Mouse (Mus musculus) neural tube, embryonic 11.5 days (tissue): Measurements from ENCODE around the gene Fgf12. TPM values are rescaled to one million over a fixed set of nuclear protein-coding genes. Genes with fewer than 3 reads are reported as not detected.

Source experiments
- ATAC-seq: fragments of 200-750 bp; cut with Nextera tagmentation; 2 replicates; pipeline ENCODE4 v1.8.0; 2017; ENCODE audit warnings: moderate number of reproducible peaks, mild to moderate bottlenecking, moderate TSS enrichment, moderate library complexity; ENCODE audit not compliant: insufficient read depth, low FRiP score, low TSS enrichment
- DNase-seq: peaks from one replicate; pipeline ENCODE4 v3.0.0-alpha.2; 2015; ENCODE audit warnings: low spot score
- H3K27ac ChIP-seq: fragments of 300-500 bp; sonication (generic); 2 replicates; pipeline ENCODE4 v1.5.1; 2014; ENCODE audit warnings: low read depth, mild to moderate bottlenecking, low read length
- H3K27me3 ChIP-seq: fragments of 300-500 bp; sonication (generic); 2 replicates; pipeline ENCODE4 v1.6.1; 2014; ENCODE audit warnings: mild to moderate bottlenecking, low read length, mixed read lengths; ENCODE audit not compliant: control insufficient read depth, insufficient read depth
- H3K36me3 ChIP-seq: fragments of 300-500 bp; sonication (generic); 2 replicates; pipeline ENCODE4 v1.6.1; 2014; ENCODE audit warnings: mild to moderate bottlenecking, low read length, moderate library complexity, mixed read lengths; ENCODE audit not compliant: control insufficient read depth, insufficient read depth
- H3K4me1 ChIP-seq: fragments of 300-500 bp; sonication (generic); 2 replicates; pipeline ENCODE4 v1.6.1; 2014; ENCODE audit warnings: low read length, mixed read lengths; ENCODE audit not compliant: control insufficient read depth, insufficient read depth
- H3K4me2 ChIP-seq: fragments of 300-500 bp; sonication (generic); 2 replicates; pipeline ENCODE4 v1.6.1; 2014; ENCODE audit warnings: low read depth, mild to moderate bottlenecking, moderate library complexity
- H3K4me3 ChIP-seq: fragments of 300-500 bp; sonication (generic); 2 replicates; pipeline ENCODE4 v1.5.1; 2014; ENCODE audit warnings: low read depth, low read length
- H3K9ac ChIP-seq: fragments of 300-500 bp; sonication (generic); 2 replicates; pipeline ENCODE4 v1.6.1; 2014; ENCODE audit warnings: mild to moderate bottlenecking, low read length
- H3K9me3 ChIP-seq: fragments of 300-500 bp; sonication (generic); 2 replicates; pipeline ENCODE4 v1.6.1; 2016; ENCODE audit warnings: low read length; ENCODE audit not compliant: control insufficient read depth
- WGBS: fragments of 180-500 bp; shearing (Covaris S2); extraction: QIAGEN DNeasy Blood & Tissue Kit; methylation state at CpG from one replicate; pipeline ENCODE4 v1.1.7; 2014; 5-methylcytosine and 5-hydroxymethylcytosine counted together
- polyA plus RNA-seq: library from polyadenylated mRNA; unstranded; fragments of >200 nt; fragmentation: Nextera tagmentation; extraction: Ambion mirVana; gene quantifications from 2 replicates; pipeline ENCODE4 v1.2.1, GENCODE M21; 2014

Gene Fgf12
- polyA plus RNA-seq, 1 experiment from 2014 or later = 7.8 TPM

DNA sequence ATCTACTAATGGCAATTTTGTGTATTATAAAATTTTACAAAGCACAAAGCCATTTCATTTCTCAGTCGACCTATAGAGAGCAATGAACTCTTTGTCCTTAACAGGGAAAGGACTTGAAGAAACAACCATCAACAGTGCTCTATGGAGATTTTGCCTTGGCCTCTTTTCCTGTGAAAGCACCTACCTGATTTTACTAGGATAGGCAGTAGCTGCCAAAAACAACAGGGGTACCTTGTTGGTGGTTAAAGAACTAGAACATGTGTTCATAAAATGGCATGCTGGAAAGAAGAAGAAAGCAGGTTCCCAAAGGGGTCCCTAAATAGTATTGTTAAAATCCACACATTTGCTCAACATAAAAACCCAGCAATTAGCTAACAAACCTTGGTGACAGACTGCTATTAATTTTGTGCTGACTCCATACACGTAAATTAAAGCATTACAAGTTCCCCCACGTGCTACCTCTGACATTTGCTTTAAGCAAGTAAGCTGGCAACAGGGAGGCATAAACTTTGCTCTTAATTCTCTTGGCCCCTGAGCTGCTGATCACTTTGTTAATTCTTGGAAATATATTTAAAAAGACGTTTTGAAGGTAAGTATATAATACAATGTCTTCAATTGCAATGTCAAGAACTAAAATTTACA lies 463.1 kb downstream of the Fgf12 start:
- no peak overlapping the region for H3K4me2 ChIP-seq
- no peak overlapping the region for H3K27ac ChIP-seq
- no peaks in the 10 kb centered on the region for H3K36me3 ChIP-seq
- H3K9me3 ChIP-seq = no peaks in the 10 kb centered on the region
- no peak overlapping the region for H3K4me3 ChIP-seq
- H3K27me3 ChIP-seq = no peaks in the 10 kb centered on the region
- ATAC-seq (no peak), DNase-seq (no peak)
- no peak overlapping the region for H3K9ac ChIP-seq
- 60% methylated on average over 4 of the region's 4 CpGs for WGBS
- no peaks in the 10 kb centered on the region for H3K4me1 ChIP-seq

DNA sequence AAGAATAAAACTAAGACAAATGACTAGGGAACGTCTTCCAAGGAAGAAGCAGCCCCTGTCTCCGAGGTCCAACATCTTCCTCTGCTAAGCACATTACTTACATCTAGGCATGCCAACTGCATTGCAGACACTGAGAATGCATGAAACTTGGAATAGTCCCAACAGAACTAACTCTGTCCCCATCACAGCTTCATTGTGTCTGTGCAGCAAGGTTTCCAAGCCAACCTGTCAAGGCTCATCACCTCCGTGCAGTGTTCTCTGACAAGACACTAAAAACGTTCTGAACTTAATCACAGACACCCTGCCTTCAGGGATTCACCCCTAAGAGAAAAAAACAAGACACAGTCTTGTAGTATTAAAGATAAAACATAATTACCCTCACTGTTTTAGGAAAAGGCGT lies 495.0 kb downstream of the Fgf12 start:
- no peak for ATAC-seq
- Histone ChIP-seq H3K4me2 (no peak overlapping the region), H3K27ac (no peak overlapping the region), H3K27me3 (no peaks in the 10 kb centered on the region), H3K9ac (no peak overlapping the region), H3K4me1 (no peaks in the 10 kb centered on the region), H3K9me3 (no peaks in the 10 kb centered on the region), H3K36me3 (no peaks in the 10 kb centered on the region), H3K4me3 (no peak overlapping the region)
- 86% methylated on average over 5 of the region's 5 CpGs for WGBS
- DNase-seq = no peak

DNA sequence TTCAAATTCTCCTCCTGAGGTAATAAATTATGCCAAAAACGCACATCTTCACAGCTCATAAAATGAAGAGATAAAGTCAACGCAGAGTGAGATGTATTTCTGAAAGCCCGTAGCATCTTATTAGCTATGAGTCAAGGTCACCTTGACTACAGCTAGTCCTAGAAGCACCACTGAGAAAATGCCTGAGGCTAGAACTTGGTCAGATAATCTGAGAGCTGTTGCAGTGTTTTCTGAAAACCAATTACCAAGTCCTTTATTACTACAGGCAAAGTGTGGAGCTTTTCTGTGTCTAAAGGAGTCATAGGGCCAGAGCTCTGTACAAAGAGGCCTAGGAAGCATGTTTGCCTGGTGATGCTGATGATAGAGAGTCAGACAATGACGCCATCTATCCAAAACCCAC lies 498.6 kb downstream of the Fgf12 start:
- no peak for ATAC-seq
- 88% methylated on average over 4 of the region's 4 CpGs for WGBS
- no peak overlapping the region for H3K4me2 ChIP-seq
- no peaks in the 10 kb centered on the region for H3K4me1 ChIP-seq
- no peaks in the 10 kb centered on the region for H3K27me3 ChIP-seq
- H3K9ac ChIP-seq = no peak overlapping the region
- no peak overlapping the region for H3K4me3 ChIP-seq
- no peak overlapping the region for H3K27ac ChIP-seq
- no peaks in the 10 kb centered on the region for H3K36me3 ChIP-seq
- DNase-seq = no peak
- no peaks in the 10 kb centered on the region for H3K9me3 ChIP-seq

DNA sequence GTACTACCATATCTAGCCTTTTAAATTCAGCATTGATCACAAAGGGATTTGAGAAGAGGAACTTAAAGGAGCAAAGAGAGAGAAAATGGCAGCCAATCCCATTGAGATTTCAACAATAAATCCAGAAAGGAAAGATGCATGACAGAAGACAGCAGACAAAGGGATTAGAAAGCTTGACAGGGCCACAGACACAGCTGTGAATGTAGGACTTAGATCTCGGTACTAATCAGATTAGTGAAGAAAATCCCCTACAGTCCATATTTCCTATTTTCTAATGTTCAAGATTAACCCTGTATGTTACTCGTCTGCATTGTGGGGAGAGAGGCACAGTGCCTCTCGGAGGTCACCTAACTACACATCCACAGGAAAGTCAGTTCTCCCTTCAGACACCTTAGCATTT lies 500.9 kb downstream of the Fgf12 start:
- H3K4me2 ChIP-seq = no peak overlapping the region
- no peaks in the 10 kb centered on the region for H3K27me3 ChIP-seq
- 75% methylated on average over 3 of the region's 3 CpGs for WGBS
- no peaks in the 10 kb centered on the region for H3K9me3 ChIP-seq
- H3K9ac ChIP-seq = no peak overlapping the region
- ATAC-seq = no peak
- no peak overlapping the region for H3K4me3 ChIP-seq
- no peak overlapping the region for H3K27ac ChIP-seq
- H3K4me1 ChIP-seq = no peaks in the 10 kb centered on the region
- no peak for DNase-seq
- H3K36me3 ChIP-seq = no peaks in the 10 kb centered on the region

DNA sequence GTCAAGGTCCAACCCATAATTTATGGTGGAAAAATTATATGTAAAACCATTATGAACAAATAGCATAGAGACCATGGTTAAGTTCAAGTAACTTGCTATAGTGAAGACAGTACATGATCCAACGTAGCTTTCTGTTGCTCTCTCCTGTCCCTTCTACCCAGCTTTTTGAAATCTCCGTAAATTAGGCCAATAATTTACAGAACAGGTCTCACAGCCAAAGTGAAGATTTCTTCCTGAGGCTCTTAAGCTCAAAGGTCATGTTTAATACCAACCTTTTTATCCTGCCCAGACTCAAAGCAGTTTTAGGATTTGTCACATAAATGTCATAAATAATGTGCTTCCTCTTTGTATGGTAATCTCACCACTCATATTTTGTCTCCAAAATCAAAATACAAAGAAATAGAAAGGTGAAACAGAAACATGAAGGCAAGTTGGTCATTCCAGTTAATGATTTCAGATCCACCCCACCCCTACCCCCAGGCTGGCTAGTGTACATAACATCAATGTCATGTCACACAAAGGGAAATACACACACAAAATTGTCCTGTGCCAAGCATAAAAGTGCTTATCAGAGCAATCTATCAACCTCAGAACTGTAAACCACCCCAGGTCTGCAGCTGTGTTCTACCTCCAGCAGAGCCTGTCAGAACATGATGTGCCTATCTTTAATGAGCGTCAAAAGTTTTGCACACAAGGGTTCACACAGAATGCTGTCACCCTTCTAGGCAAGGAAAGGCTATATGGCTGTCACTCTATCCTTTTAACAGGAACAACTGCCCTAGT lies 509.8 kb downstream of the Fgf12 start:
- Histone ChIP-seq H3K9ac (no peak overlapping the region), H3K4me3 (no peak overlapping the region), H3K36me3 (no peaks in the 10 kb centered on the region), H3K27ac (no peak overlapping the region), H3K27me3 (no peaks in the 10 kb centered on the region), H3K4me2 (no peak overlapping the region), H3K4me1 (no peaks in the 10 kb centered on the region), H3K9me3 (no peaks in the 10 kb centered on the region)
- DNase-seq (no peak), ATAC-seq (no peak)
- 85% methylated on average over 3 of the region's 3 CpGs for WGBS

DNA sequence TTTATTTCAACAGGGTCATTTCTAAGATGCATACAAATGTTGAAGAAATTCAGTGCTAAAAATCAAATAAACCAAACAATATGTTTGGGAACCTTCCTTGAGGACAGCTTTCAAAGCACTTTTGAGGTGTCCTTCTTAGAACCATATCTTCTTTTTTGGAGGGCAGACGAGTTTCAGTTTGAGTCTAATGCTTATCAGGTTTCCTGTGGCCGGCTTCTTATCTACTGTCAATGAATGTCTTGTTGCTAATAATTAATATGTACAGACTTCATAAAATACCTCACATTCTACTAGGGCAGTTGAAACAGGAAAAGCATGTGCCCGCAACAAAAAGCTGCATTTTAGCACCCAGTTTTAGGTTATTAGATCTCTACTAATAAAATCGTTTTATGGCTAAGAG lies 513.5 kb downstream of the Fgf12 start:
- no peak for DNase-seq
- 88% methylated on average over 4 of the region's 4 CpGs for WGBS

GRCm38 (mm10) chr16:28238019-28238868 lies 514.6 kb downstream of the Fgf12 start:
- no peaks in the 10 kb centered on the region for H3K27me3 ChIP-seq
- H3K27ac ChIP-seq = no peak overlapping the region
- 77% methylated on average over 13 of the region's 13 CpGs for WGBS
- no peaks in the 10 kb centered on the region for H3K36me3 ChIP-seq
- H3K9ac ChIP-seq = no peak overlapping the region
- H3K9me3 ChIP-seq = no peaks in the 10 kb centered on the region
- H3K4me3 ChIP-seq = no peak overlapping the region
- no peak for ATAC-seq
- no peak overlapping the region for H3K4me2 ChIP-seq
- no peak for DNase-seq
- H3K4me1 ChIP-seq = no peaks in the 10 kb centered on the region

More for the DNA sequence above, 513.5 kb downstream of the Fgf12 start:
- Histone ChIP-seq H3K9ac (no peak overlapping the region), H3K9me3 (no peaks in the 10 kb centered on the region), H3K36me3 (no peaks in the 10 kb centered on the region), H3K4me3 (no peak overlapping the region), H3K4me2 (no peak overlapping the region), H3K4me1 (no peaks in the 10 kb centered on the region), H3K27me3 (no peaks in the 10 kb centered on the region), H3K27ac (no peak overlapping the region)
- ATAC-seq = no peak

GRCm38 (mm10) chr16:28215930-28216329 lies 536.9 kb downstream of the Fgf12 start:
- no peak for DNase-seq
- Histone ChIP-seq H3K27ac (no peak overlapping the region), H3K36me3 (no peaks in the 10 kb centered on the region), H3K9ac (no peak overlapping the region), H3K4me3 (no peak overlapping the region), H3K27me3 (no peaks in the 10 kb centered on the region), H3K4me2 (no peak overlapping the region), H3K4me1 (no peaks in the 10 kb centered on the region), H3K9me3 (no peaks in the 10 kb centered on the region)
- no peak for ATAC-seq
- WGBS = 58% methylated on average over 5 of the region's 5 CpGs
